Comparison of ENCODE assay signal across 25 mouse cellular contexts in the genomic region with DNA sequence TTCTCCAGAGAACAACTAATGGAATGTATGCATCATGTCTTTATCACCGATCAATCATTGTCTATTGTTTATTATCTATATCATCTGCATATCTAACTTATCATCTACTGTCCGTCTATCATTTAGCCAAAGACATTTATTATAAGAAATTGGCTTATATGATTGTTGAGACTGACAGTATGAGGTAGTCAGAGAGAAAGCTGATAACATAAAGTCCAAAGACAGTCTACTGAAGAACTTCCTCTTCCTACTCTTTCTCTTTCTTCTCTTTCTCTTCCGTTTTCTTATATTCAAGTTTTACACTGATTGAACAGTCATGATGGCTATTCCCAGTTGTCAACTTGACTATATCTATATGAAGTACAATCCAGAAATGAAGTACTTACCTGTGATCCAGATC.
"Had no signal": no experiment of that assay in that cellular context is flagged by ENCODE, and none has a peak within 500 bp of the region (broad histone marks: within the 10 kb centered on the region; RNA-seq: fewer than 3 reads in every experiment).

No protein-coding gene starts in this region.

- H3K4me1 ChIP-seq: embryonic facial prominence, embryonic 10.5 days; embryonic facial prominence, embryonic 12.5 days; embryonic facial prominence, embryonic 13.5 days; embryonic facial prominence, embryonic 15.5 days; forebrain, embryonic 10.5 days; forebrain, embryonic 12.5 days; forebrain, embryonic 13.5 days; forebrain, embryonic 15.5 days; heart, embryonic 10.5 days had no signal

- H3K9me3 ChIP-seq: embryonic facial prominence, embryonic 10.5 days; embryonic facial prominence, embryonic 12.5 days; embryonic facial prominence, embryonic 13.5 days; embryonic facial prominence, embryonic 15.5 days; forebrain, embryonic 12.5 days; forebrain, embryonic 13.5 days; forebrain, embryonic 15.5 days; heart, embryonic 10.5 days had no signal

- H3K4me3 ChIP-seq: embryonic facial prominence, embryonic 10.5 days; embryonic facial prominence, embryonic 12.5 days; embryonic facial prominence, embryonic 13.5 days; embryonic facial prominence, embryonic 15.5 days; erythroblast, embryonic 14.5 days; forebrain, embryonic 10.5 days; forebrain, embryonic 12.5 days; forebrain, embryonic 13.5 days; forebrain, embryonic 15.5 days; gastrocnemius, adult 2 months; heart, adult 2 months; heart, embryonic 10.5 days had no signal

- H3K36me3 ChIP-seq: embryonic facial prominence, embryonic 10.5 days; embryonic facial prominence, embryonic 12.5 days; embryonic facial prominence, embryonic 13.5 days; embryonic facial prominence, embryonic 15.5 days; forebrain, embryonic 10.5 days; forebrain, embryonic 12.5 days; forebrain, embryonic 15.5 days; heart, embryonic 10.5 days had no signal

- H3K9ac ChIP-seq: embryonic facial prominence, embryonic 12.5 days; embryonic facial prominence, embryonic 13.5 days; embryonic facial prominence, embryonic 15.5 days; forebrain, embryonic 12.5 days; forebrain, embryonic 13.5 days; forebrain, embryonic 15.5 days; forebrain, postnatal 0 days had no signal

- H3K27me3 ChIP-seq: embryonic facial prominence, embryonic 12.5 days; embryonic facial prominence, embryonic 13.5 days; embryonic facial prominence, embryonic 15.5 days; forebrain, embryonic 12.5 days; forebrain, embryonic 13.5 days; forebrain, embryonic 15.5 days had no signal

- H3K27ac ChIP-seq: embryonic facial prominence, embryonic 10.5 days; embryonic facial prominence, embryonic 12.5 days; embryonic facial prominence, embryonic 13.5 days; embryonic facial prominence, embryonic 15.5 days; forebrain, embryonic 10.5 days; forebrain, embryonic 12.5 days; forebrain, embryonic 13.5 days; forebrain, embryonic 15.5 days; gastrocnemius, adult 2 months; heart, adult 2 months; heart, embryonic 10.5 days had no signal

- DNase-seq: cerebellum, adult 9-11 months; cerebellum, postnatal 10 days; cerebellum, postnatal 14 days; cerebellum, postnatal 25 days; cerebellum, postnatal 36 days; embryo, embryonic 11 days; forebrain, postnatal 0 days; gastrocnemius, adult 2 months; gastrocnemius, postnatal 10 days; gastrocnemius, postnatal 14 days; gastrocnemius, postnatal 25 days; gastrocnemius, postnatal 36 days; heart, adult 11 months; heart, adult 18-20 months; heart, adult 2 months had no signal
